Mouse (Mus musculus): ENCODE data around the gene Slc25a43.
A peak's percentile ranks its signal among the peaks of the same experiment; 100 is the strongest.

Gene Slc25a43

GRCm38 (mm10) chrX:36743503-36744101 is at the start of gene Slc25a43:
TSS of gene Slc25a43 (plus strand) at chrX:36743659.
- no peak for DNase-seq (ENCODE audit: low spot score in 2 of 2)

GRCm38 (mm10) chrX:36740124-36740951 is 3.1 kb upstream of the Slc25a43 start:
- no peak for DNase-seq (ENCODE audit: low spot score in 2 of 2)

- no peak for DNase-seq (ENCODE audit: low spot score in 2 of 2)
Measured at GRCm38 (mm10) chrX:36741278-36741677, 2.2 kb upstream of the Slc25a43 start.

- DNase-seq (ENCODE audit: low spot score in 2 of 2): no peak
Measured at GRCm38 (mm10) chrX:36742744-36743143, 715 bp upstream of the Slc25a43 start.

- peak; percentile 41 to 52 for DNase-seq (ENCODE audit: low spot score in 2 of 2)
Measured at GRCm38 (mm10) chrX:36744735-36745134, 1.3 kb downstream of the Slc25a43 start.

GRCm38 (mm10) chrX:36745333-36745732 is 1.9 kb downstream of the Slc25a43 start:
- DNase-seq (ENCODE audit: low spot score in 2 of 2): no peak

GRCm38 (mm10) chrX:36746789-36747188 is 3.3 kb downstream of the Slc25a43 start:
- peak in 1 of 2 experiments; percentile 35 for DNase-seq (ENCODE audit: low spot score in 2 of 2)

- DNase-seq (ENCODE audit: low spot score in 2 of 2): no peak
Measured at GRCm38 (mm10) chrX:36748573-36748972, 5.1 kb downstream of the Slc25a43 start.

GRCm38 (mm10) chrX:36749281-36749785 is 5.9 kb downstream of the Slc25a43 start:
- DNase-seq (ENCODE audit: low spot score in 2 of 2): peak; percentile 24 to 51

- DNase-seq (ENCODE audit: low spot score in 2 of 2): no peak
Measured at GRCm38 (mm10) chrX:36750591-36750990, 7.1 kb downstream of the Slc25a43 start.

GRCm38 (mm10) chrX:36752586-36752985 is 9.1 kb downstream of the Slc25a43 start:
- no peak for DNase-seq (ENCODE audit: low spot score in 2 of 2)

- DNase-seq (ENCODE audit: low spot score in 2 of 2): no peak
Measured at GRCm38 (mm10) chrX:36757796-36758472, 14.5 kb downstream of the Slc25a43 start.

- no peak for DNase-seq (ENCODE audit: low spot score in 2 of 2)
Measured at GRCm38 (mm10) chrX:36758566-36758965, 15.1 kb downstream of the Slc25a43 start.

- DNase-seq (ENCODE audit: low spot score in 2 of 2): peak; percentile 24 to 60
Measured at GRCm38 (mm10) chrX:36760946-36761635, 17.6 kb downstream of the Slc25a43 start.

GRCm38 (mm10) chrX:36762289-36762688 is 18.8 kb downstream of the Slc25a43 start:
- DNase-seq (ENCODE audit: low spot score in 2 of 2): no peak

GRCm38 (mm10) chrX:36762894-36763293 is 19.4 kb downstream of the Slc25a43 start:
- no peak for DNase-seq (ENCODE audit: low spot score in 2 of 2)

- no peak for DNase-seq (ENCODE audit: low spot score in 2 of 2)
Measured at GRCm38 (mm10) chrX:36763298-36763933, 20.0 kb downstream of the Slc25a43 start.

GRCm38 (mm10) chrX:36763934-36764317 is 20.5 kb downstream of the Slc25a43 start:
- no peak for DNase-seq (ENCODE audit: low spot score in 2 of 2)

GRCm38 (mm10) chrX:36767386-36767785 is 23.9 kb downstream of the Slc25a43 start:
- DNase-seq (ENCODE audit: low spot score in 2 of 2): no peak

GRCm38 (mm10) chrX:36772591-36772990 is 29.1 kb downstream of the Slc25a43 start:
- no peak for DNase-seq (ENCODE audit: low spot score in 2 of 2)

GRCm38 (mm10) chrX:36775520-36775919 is 32.1 kb downstream of the Slc25a43 start:
- DNase-seq (ENCODE audit: low spot score in 2 of 2): no peak
